Mouse (Mus musculus) hindbrain, embryonic 10.5 days (tissue): Measurements from ENCODE around the gene Ttc17. TPM values are rescaled to one million over a fixed set of nuclear protein-coding genes. Genes with fewer than 3 reads are reported as not detected.
A peak's percentile ranks its signal among the peaks of the same experiment; 100 is the strongest.

Experiments used
- DNase-seq: peaks from one replicate; pipeline ENCODE4 v3.0.0-alpha.2; 2017; ENCODE audit warnings: low spot score
- H3K27ac ChIP-seq: fragments of 300-500 bp; sonication (generic); 2 replicates; pipeline ENCODE4 v1.5.1; 2016; ENCODE audit warnings: mild to moderate bottlenecking, moderate library complexity
- H3K27me3 ChIP-seq: fragments of 300-500 bp; sonication (generic); 2 replicates; pipeline ENCODE4 v1.6.1; 2016; ENCODE audit warnings: mild to moderate bottlenecking; ENCODE audit not compliant: poor library complexity, insufficient read depth, severe bottlenecking
- H3K36me3 ChIP-seq: fragments of 300-500 bp; sonication (generic); 2 replicates; pipeline ENCODE4 v1.6.1; 2016; ENCODE audit warnings: mild to moderate bottlenecking, moderate library complexity
- H3K4me1 ChIP-seq: fragments of 300-500 bp; sonication (generic); replicated peaks from 2 replicates; pipeline ENCODE4 v1.6.1; 2016; ENCODE audit warnings: mild to moderate bottlenecking
- H3K4me3 ChIP-seq: fragments of 300-500 bp; sonication (generic); 2 replicates; pipeline ENCODE4 v1.5.1; 2016; ENCODE audit warnings: mild to moderate bottlenecking, moderate library complexity
- H3K9me3 ChIP-seq: fragments of 300-500 bp; sonication (generic); 2 replicates; pipeline ENCODE4 v1.6.1; 2016; ENCODE audit warnings: mild to moderate bottlenecking, moderate library complexity
- WGBS: fragments of 180-500 bp; shearing (Covaris S2); methylation state at CpG from one replicate; pipeline ENCODE4 v1.1.7; 2016; 5-methylcytosine and 5-hydroxymethylcytosine counted together
- polyA plus RNA-seq: library from polyadenylated mRNA; unstranded; fragments of >200 nt; fragmentation: Nextera tagmentation; extraction: Ambion mirVana; gene quantifications from 2 replicates; pipeline ENCODE4 v1.2.1, GENCODE M21; 2016

The Ttc17 gene
- 13.4 and 13.9 TPM in 2 replicates for polyA plus RNA-seq

DNA sequence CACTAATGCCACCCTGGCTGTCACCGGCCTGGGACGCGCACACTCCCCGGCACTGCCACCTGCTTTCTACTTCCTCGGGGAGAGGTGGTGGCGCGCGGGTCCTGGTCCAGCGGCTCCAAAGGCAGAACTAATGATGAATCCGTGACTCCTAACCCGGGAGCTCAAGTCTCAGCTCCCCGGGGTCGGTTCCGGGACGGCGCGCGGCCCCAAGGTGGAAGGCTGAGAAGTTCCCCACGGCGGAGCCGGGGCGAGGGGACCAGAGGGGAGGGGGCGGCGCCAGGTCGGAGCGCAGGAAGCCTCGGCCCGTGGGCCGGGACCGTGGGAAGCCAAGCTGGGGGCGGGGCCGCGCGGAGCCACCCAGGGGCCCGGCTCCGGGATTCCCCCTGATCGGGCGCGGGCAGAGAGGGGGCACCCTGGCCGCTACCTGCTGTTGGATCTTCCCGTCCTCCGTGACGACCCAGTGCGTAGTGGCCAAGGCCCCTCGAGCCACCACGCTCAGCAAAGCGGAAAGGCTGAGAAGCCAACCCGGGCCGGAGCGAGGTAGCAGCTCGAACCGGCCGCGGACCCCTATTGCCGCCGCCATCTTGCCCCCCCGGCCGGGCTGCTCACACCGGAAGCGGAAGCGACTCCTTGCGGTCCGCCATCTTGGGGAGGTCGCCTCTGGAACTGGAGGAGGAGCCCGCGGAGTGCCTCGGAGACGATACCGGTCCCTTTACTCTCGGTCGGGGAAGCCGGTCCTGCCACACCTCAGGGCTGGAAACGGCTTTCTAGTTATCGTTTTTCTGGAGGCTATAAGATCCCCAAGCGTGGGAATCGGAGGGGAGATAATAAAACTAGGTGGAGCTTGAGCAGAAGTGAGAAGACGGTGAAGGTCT lies at the start of gene Ttc17:
Gene Ttc17 (minus strand): TSS at position 607 of the 875 bp plus-strand sequence.
- H3K27ac ChIP-seq, result peak within 1 kb of the TSS; percentile 98
- WGBS, result under 1% methylated on average over 77 of the region's 77 CpGs
- peaks cover 18% of the 10 kb centered on the region for H3K36me3 ChIP-seq
- H3K4me1 ChIP-seq, result peaks cover 29% of the 10 kb centered on the region
- DNase-seq, result peak; percentile 93
- peak within 1 kb of the TSS; percentile 87 for H3K4me3 ChIP-seq
- H3K9me3 ChIP-seq, result no peaks in the 10 kb centered on the region
- no peaks in the 10 kb centered on the region for H3K27me3 ChIP-seq

DNA sequence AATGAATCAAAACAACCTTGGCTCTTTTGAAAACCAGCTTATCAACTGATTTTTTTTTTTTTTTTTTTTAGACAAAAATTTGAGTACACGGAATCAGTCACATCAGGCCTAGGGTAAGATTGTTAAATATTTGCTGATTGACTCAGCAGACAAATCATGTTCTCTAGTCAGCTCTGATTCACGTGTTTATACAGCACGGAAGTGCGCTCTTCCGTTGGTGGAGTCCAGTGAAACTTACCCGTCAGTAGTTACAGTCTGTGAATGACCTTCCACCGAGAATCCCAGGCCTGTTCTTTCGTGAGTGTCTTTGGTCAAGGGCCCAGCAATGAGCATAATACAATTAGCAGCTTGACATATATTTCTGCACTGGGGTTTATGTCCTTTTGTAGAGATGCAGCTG lies 43.2 kb upstream of the Ttc17 start:
- Histone ChIP-seq H3K9me3 (no peaks in the 10 kb centered on the region), H3K27me3 (no peaks in the 10 kb centered on the region), H3K27ac (no peak overlapping the region), H3K4me1 (no peaks in the 10 kb centered on the region), H3K36me3 (no peaks in the 10 kb centered on the region), H3K4me3 (no peak overlapping the region)
- 91% methylated on average over 8 of the region's 8 CpGs for WGBS
- no peak for DNase-seq

DNA sequence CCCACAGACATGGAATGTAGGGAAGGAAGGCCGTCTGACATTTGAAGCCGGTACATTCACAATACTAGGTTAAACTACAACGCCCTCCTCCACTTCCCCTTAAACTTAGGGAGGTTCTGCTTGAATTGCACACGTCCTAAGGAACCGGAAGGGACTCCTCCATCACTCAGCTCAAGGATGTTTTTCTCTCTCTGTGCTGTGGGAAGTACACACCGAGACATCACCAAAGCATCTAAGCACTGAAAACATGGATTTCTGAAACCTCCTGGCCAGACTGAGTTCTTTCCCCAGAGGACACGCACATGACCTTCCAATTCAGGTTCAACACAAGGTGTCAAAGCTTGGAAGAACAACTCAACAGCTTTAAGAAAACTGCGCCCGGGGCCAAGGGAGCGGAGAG lies 30.5 kb upstream of the Ttc17 start:
- Histone ChIP-seq H3K27ac (peak overlapping the region; percentile 92), H3K4me3 (peak overlapping the region; percentile 85), H3K36me3 (no peaks in the 10 kb centered on the region), H3K27me3 (no peaks in the 10 kb centered on the region), H3K4me1 (peaks cover 27% of the 10 kb centered on the region), H3K9me3 (no peaks in the 10 kb centered on the region)
- 2% methylated on average over 10 of the region's 10 CpGs for WGBS
- no peak for DNase-seq

DNA sequence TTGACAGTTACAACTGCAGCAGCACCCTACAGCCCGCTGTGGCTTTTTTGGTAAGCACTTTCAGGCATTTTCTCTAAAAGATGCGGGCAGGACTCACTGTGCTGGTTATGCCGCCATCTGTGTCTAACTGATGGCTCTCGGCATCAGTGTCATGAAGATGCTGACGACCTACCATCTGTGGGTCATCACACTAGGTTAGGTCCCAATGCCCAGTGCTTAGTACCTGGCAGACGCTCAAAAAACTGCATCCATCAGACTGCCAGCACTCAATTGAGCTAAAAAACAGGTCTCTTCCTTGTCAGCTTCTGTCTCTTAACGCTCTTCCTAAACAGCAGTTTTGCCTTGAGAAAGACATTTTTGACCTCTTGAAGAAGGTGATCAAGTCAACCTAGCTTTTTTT lies 29.0 kb upstream of the Ttc17 start:
- 87% methylated on average over 7 of the region's 7 CpGs for WGBS
- Histone ChIP-seq H3K4me1 (peaks cover 27% of the 10 kb centered on the region), H3K9me3 (no peaks in the 10 kb centered on the region), H3K27ac (no peak overlapping the region), H3K36me3 (0 out of 2 replicates have a peak, but pooled peaks cover 4% of the 10 kb centered on the region), H3K4me3 (peak overlapping the region; percentile 85), H3K27me3 (no peaks in the 10 kb centered on the region)
- no peak for DNase-seq

DNA sequence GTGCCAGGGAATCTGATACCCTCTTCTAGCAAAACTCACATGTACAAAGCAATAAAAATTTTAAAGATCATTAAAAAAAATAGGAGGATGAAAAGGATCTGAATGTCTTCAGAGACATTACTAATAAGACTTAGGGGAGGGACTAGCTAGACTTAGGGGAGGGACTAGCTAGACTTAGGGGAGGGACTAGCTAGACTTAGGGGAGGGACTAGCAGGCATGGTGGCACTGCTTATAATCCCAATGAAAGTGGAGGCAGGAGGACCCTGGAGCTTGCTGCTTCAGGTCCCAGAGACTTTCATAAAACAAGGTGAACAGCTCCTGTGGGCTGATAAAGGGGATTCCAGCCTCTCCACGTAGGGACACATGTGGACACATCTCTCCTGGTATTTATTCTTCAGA lies 28.3 kb upstream of the Ttc17 start:
- H3K4me3 ChIP-seq, result no peak overlapping the region
- H3K9me3 ChIP-seq, result no peaks in the 10 kb centered on the region
- H3K27me3 ChIP-seq, result no peaks in the 10 kb centered on the region
- 47% methylated on average over 1 of the region's 1 CpGs for WGBS
- no peak overlapping the region for H3K27ac ChIP-seq
- H3K4me1 ChIP-seq, result peaks cover 27% of the 10 kb centered on the region
- DNase-seq, result no peak
- H3K36me3 ChIP-seq, result 0 out of 2 replicates have a peak, but pooled peaks cover 4% of the 10 kb centered on the region

DNA sequence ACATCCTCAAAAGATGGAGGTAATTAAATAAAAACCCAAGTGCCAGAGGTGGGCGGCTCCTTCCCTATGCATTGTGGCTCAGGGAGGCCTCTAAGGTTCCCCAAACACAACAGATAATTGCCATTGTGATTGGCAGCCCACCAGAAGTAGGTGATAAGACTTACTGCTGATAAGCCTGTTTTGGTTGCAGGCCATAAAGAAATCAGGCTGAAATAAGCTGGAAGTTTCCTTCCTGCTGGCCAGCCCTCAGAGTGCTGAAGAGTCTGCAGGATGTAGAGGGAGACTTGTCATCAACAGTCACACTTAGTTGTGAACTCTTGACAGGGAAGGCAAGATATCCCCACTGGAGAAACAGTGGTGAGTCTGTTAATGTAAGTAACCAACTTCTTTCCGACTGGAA lies 25.7 kb upstream of the Ttc17 start:
- WGBS, result 86% methylated on average over 2 of the region's 2 CpGs
- DNase-seq, result no peak
- Histone ChIP-seq H3K27me3 (no peaks in the 10 kb centered on the region), H3K36me3 (peaks cover 21% of the 10 kb centered on the region), H3K27ac (no peak overlapping the region), H3K4me3 (no peak overlapping the region), H3K9me3 (no peaks in the 10 kb centered on the region), H3K4me1 (peaks cover 25% of the 10 kb centered on the region)

DNA sequence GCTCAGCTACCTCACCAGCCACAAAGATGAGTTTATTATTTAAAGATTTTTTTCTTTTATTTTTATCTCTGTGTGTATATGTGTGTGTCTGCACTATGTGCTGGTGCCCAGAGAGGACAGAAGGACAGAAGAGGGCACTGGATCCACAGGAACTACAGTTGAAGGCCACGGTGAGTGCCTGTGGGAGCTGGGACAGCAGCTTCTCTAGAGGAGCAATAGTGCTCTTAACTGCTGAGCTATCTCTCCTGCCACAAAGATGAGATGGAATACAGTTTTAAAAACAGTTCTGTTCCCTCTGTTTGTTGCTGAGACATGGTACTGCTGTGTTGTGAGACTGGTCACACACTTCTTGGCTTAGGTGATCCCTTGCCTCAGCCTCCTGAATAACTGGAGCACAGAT lies 22.0 kb upstream of the Ttc17 start:
- WGBS, result 94% methylated on average over 1 of the region's 1 CpGs
- no peak for DNase-seq
- Histone ChIP-seq H3K9me3 (no peaks in the 10 kb centered on the region), H3K27me3 (no peaks in the 10 kb centered on the region), H3K4me1 (0 out of 2 replicates have a peak, but pooled peaks cover 3% of the 10 kb centered on the region), H3K27ac (no peak overlapping the region), H3K36me3 (peaks cover 58% of the 10 kb centered on the region), H3K4me3 (no peak overlapping the region)

DNA sequence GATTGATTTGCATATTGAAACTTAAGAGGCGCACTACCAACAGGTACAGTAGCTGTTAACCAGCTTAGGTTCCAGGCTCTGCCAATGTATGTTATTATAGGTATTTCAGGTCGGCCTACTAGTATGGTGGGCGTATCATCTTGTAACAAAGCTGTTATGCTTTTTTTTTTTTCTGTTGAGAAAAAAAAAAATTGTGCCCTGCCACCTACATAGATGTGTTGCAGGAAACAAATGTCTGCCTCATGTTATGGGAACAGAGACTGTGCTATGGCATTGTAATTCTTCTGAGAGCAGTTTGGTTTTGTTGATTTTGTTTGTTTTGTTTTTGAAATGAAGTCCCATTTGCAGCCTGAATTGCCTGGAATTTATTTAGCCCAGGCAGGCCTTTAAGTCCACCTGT lies 952 bp upstream of the Ttc17 start:
- WGBS, result 37% methylated on average over 3 of the region's 3 CpGs

DNA sequence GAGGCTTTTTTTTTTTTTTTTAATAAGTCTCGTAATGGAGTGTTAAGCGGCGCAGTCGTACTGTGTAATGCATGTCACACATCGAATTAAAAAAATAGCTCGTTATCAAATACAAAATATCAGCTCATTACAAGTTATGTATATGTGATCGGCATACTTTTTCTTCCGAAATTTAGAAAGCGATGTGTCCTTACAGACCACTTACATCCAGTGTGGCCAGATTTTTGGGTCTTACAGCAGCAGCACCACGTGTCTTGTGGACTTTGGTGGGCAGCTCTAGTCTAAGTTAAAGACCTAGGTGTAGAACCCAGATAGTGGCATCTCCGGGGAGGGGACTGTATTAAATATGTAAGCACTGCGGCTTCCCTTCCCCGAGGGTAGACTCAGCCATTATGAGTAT lies 532 bp upstream of the Ttc17 start:
- Histone ChIP-seq H3K27ac (peak overlapping the region; percentile 98), H3K4me3 (peak overlapping the region; percentile 87), H3K36me3 (peaks cover 25% of the 10 kb centered on the region), H3K27me3 (no peaks in the 10 kb centered on the region), H3K9me3 (no peaks in the 10 kb centered on the region), H3K4me1 (peaks cover 29% of the 10 kb centered on the region)
- WGBS, result 4% methylated on average over 13 of the region's 13 CpGs
- DNase-seq, result no peak

More for the DNA sequence above, 952 bp upstream of the Ttc17 start:
- Histone ChIP-seq H3K9me3 (no peaks in the 10 kb centered on the region), H3K27ac (peak overlapping the region; percentile 98), H3K4me1 (peaks cover 29% of the 10 kb centered on the region), H3K4me3 (peak overlapping the region; percentile 87), H3K27me3 (no peaks in the 10 kb centered on the region), H3K36me3 (peaks cover 29% of the 10 kb centered on the region)
- DNase-seq, result no peak

DNA sequence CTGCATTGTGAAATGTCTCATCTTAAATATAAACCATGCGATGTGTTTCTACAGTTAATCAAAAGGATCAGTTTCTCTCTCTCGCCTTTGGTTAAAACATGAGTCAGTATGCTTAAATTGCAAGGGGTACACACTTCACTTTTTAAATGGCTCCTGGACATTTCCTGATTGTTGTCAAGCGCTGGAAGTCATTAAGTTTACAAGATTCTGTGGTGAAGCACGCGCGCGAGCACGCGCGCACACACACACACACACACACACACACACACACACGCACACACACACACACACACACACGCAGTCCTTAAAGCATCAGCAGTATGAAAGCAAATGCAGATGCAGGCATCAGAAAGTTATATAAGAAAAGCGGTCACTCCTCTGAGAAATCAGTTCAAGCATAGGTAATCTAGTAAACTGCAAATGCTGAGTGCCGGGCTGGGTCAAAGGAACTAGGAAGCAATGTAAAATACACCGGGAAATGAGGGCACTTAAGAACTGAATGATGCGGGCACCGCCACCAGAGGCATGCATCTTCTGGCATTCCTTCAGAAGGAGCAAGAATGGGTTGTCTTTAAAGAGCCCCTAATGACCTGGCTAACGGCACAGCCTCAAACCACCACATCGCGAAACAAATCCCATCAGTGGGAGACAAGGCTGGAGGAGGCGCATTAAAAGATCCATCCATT lies 949 bp downstream of the Ttc17 start:
- Histone ChIP-seq H3K4me1 (peaks cover 29% of the 10 kb centered on the region), H3K4me3 (peak overlapping the region; percentile 87), H3K27ac (peak overlapping the region; percentile 98), H3K9me3 (no peaks in the 10 kb centered on the region), H3K36me3 (peaks cover 10% of the 10 kb centered on the region), H3K27me3 (no peaks in the 10 kb centered on the region)
- 14% methylated on average over 21 of the region's 21 CpGs for WGBS
- DNase-seq, result no peak

DNA sequence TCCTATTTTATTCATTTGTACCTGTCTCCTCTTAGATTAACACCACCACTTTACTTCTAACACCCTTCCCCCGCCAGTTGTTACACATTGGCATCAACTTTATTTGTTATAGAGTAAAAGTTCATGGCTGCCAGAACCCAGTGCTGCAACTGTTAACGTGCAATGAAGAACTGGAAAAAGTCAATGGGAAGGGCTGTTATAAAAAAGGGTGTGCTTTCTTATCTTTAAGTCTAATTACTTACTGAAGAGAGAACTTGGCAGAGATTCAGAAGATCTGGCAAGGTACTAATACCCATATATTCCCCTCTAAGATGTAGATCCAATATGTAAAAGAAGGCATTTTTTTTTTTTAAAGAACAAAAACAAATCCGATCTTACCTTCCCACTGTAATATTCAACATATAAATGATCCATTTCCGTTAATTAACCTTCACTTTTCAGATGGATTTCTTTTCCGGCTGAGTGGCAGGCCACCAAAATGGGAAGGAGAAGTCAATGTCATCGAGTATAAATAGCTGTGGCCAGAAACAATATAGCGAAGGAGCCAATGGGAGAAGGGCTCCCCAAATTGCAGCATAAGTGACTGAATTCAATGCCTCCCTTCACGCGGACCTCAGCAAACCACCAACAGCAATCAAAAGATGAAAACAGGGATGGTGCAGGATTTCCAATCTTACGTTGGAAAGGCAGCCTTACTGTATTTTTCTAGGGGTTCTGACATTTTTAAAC lies 1.8 kb downstream of the Ttc17 start:
- no peaks in the 10 kb centered on the region for H3K9me3 ChIP-seq
- 79% methylated on average over 10 of the region's 10 CpGs for WGBS
- H3K4me3 ChIP-seq, result peak overlapping the region; percentile 87; the same call in 1 of the 2 replicates
- no peak overlapping the region for H3K27ac ChIP-seq
- peaks cover 2% of the 10 kb centered on the region; the same call in 1 of the 2 replicates for H3K36me3 ChIP-seq
- peaks cover 29% of the 10 kb centered on the region for H3K4me1 ChIP-seq
- H3K27me3 ChIP-seq, result no peaks in the 10 kb centered on the region
- DNase-seq, result no peak

DNA sequence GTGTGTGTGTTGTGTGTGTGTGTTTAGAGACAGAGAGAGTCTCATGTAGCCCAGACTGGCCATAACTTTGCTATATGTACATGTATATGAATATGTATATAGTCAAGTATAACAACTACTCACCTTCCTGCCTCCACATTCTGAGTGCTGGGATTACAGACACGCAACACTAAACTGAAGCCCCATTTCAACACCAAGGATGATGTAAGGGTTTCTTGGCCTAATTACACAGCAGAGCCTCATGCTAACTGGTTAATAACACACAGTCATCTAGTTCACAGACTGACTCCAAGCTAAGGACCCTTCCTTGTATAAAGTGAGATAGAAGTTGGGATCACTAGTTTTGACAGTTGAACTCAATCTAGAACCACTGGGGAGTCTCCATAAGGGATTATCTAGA lies 3.9 kb downstream of the Ttc17 start:
- H3K9me3 ChIP-seq, result no peaks in the 10 kb centered on the region
- 95% methylated on average over 1 of the region's 1 CpGs for WGBS
- no peaks in the 10 kb centered on the region for H3K36me3 ChIP-seq
- DNase-seq, result no peak
- H3K27me3 ChIP-seq, result no peaks in the 10 kb centered on the region
- H3K4me1 ChIP-seq, result peaks cover 28% of the 10 kb centered on the region
- H3K27ac ChIP-seq, result no peak overlapping the region
- no peak overlapping the region for H3K4me3 ChIP-seq
